Mouse (Mus musculus) adrenal gland, adult 8-10 months (tissue): Measurements from ENCODE around the gene Resp18. TPM values are rescaled to one million over a fixed set of nuclear protein-coding genes. Genes with fewer than 3 reads are reported as not detected.

Experiments used
- DNase-seq: peaks from one replicate; pipeline ENCODE4 v3.0.0; 2022
- total RNA-seq, 4 experiments: library from RNA; stranded (reverse); gene quantifications; 2 replicates each; pipeline ENCODE4 v1.2.4; 2022

Resp18 gene
- total RNA-seq, 4 experiments from 2014 or later: 143 to 279 (median 188) TPM

- no peak for DNase-seq
These were observed 13.9 kb downstream of the Resp18 start, which contains the start of gene Ptprn for GRCm38 (mm10) chr1:75264091-75264880. Ptprn (minus strand) TSS chr1:75264502.

GRCm38 (mm10) chr1:75262969-75263951, 15.0 kb downstream of the Resp18 start:
- no peak for DNase-seq

GRCm38 (mm10) chr1:75261278-75261677, 16.9 kb downstream of the Resp18 start:
- DNase-seq: no peak

GRCm38 (mm10) chr1:75255516-75256046, 22.6 kb downstream of the Resp18 start:
- DNase-seq: no peak

- DNase-seq: no peak
These were observed 23.6 kb downstream of the Resp18 start for GRCm38 (mm10) chr1:75254625-75255013.

GRCm38 (mm10) chr1:75253849-75254624, 24.2 kb downstream of the Resp18 start:
- DNase-seq: no peak

- no peak for DNase-seq
These were observed 25.2 kb downstream of the Resp18 start for GRCm38 (mm10) chr1:75253029-75253428.

- no peak for DNase-seq
These were observed 25.9 kb downstream of the Resp18 start for GRCm38 (mm10) chr1:75252308-75252707.

GRCm38 (mm10) chr1:75251112-75251970, 26.9 kb downstream of the Resp18 start:
- peak; percentile 65 for DNase-seq

- DNase-seq: no peak
These were observed 27.7 kb downstream of the Resp18 start for GRCm38 (mm10) chr1:75250498-75250897.

GRCm38 (mm10) chr1:75248041-75248772, 30.0 kb downstream of the Resp18 start:
- peak; percentile 86 for DNase-seq

- DNase-seq: no peak
These were observed 30.9 kb downstream of the Resp18 start for GRCm38 (mm10) chr1:75247071-75247930.

GRCm38 (mm10) chr1:75244836-75245235, 33.4 kb downstream of the Resp18 start:
- no peak for DNase-seq

- no peak for DNase-seq
These were observed 33.9 kb downstream of the Resp18 start for GRCm38 (mm10) chr1:75244175-75244826.

- no peak for DNase-seq
These were observed 34.8 kb downstream of the Resp18 start for GRCm38 (mm10) chr1:75243411-75243810.

GRCm38 (mm10) chr1:75239591-75239990, 38.6 kb downstream of the Resp18 start:
- no peak for DNase-seq

GRCm38 (mm10) chr1:75236117-75237050, 41.8 kb downstream of the Resp18 start, which contains the start of gene Dnajb2:
Dnajb2 (plus strand) TSS chr1:75236406.
- peak; percentile 90 for DNase-seq
